Mouse (Mus musculus): ENCODE data around the gene Asic1. TPM values are rescaled to one million over a fixed set of nuclear protein-coding genes. Genes with fewer than 3 reads are reported as not detected.
"Not testable (repeated sequence)": the region's sequence is repeated elsewhere in the genome, so short reads cannot be mapped to it uniquely, and the experiment has no call there.

The Asic1 gene
- polyA plus RNA-seq, 1 experiment from 2014 or later: 66.0 TPM

DNA sequence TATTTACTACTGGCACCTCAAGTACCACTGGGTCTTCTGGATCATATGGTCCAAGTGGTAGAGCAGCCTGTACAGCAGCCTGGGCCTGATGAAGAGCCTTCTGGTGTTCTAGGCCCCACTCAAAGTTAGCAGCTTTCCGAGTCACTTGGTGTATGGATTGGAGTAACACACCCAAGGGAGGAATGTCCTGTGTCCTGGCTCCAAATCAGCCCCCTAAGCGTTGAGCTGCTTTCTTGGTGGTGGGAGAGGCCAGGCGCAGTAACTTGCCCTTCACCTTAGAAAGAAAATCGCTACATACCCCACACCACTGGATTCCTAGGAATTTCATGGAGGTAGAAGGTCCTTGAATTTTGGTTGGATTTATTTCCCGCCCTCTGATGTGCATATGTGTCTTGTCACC, 14.0 kb downstream of the Asic1 start:
- Histone ChIP-seq H3K4me1 (ENCODE audit: control insufficient read depth, insufficient read depth, low read length) (0 out of 2 replicates have a peak, but pooled peaks cover 3% of the 10 kb centered on the region), H3K9ac (replicated peaks; ENCODE audit: low read depth, low read length) (no peak overlapping the region), H3K4me3 (ENCODE audit: low read depth, low read length) (no peak overlapping the region), H3K36me3 (ENCODE audit: control insufficient read depth, insufficient read depth, low read length) (peaks cover 11% of the 10 kb centered on the region; the same call in 1 of the 2 replicates), H3K27me3 (ENCODE audit: control insufficient read depth, insufficient read depth, low read length) (no peaks in the 10 kb centered on the region), H3K4me2 (ENCODE audit: low read depth, low read length) (no peak overlapping the region), H3K9me3 (ENCODE audit: control insufficient read depth, low read length) (no peaks in the 10 kb centered on the region), H3K27ac (ENCODE audit: low read depth, low read length) (no peak overlapping the region)
- 94% methylated on average over 5 of the region's 5 CpGs for WGBS
- ATAC-seq (ENCODE audit: low read depth): no peak

DNA sequence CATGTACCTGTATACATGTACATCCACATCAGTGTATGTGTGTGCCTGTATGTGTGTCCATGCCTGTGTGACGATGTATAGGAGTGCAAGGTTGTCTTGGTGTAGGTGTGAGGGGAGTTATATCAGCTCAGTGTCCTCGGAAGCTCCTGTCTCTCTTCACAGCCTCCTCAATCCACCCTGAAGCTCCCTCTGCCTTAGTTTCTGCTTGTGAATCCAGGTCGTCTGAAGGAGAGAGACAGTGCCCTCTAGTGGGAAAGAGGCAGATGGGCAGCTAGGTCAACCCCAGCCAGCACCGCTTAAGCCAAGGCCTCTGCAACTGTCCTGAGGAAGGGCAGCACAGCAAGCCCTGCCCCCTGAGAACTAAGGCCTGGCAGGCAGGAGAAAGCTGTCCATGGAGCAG, 18.5 kb downstream of the Asic1 start:
- Histone ChIP-seq H3K9ac (replicated peaks; ENCODE audit: low read depth, low read length) (no peak overlapping the region), H3K27ac (ENCODE audit: low read depth, low read length) (no peak overlapping the region), H3K4me1 (ENCODE audit: control insufficient read depth, insufficient read depth, low read length) (peaks cover 5% of the 10 kb centered on the region; the same call in 1 of the 2 replicates), H3K4me3 (ENCODE audit: low read depth, low read length) (no peak overlapping the region), H3K27me3 (ENCODE audit: control insufficient read depth, insufficient read depth, low read length) (no peaks in the 10 kb centered on the region), H3K36me3 (ENCODE audit: control insufficient read depth, insufficient read depth, low read length) (peaks cover 17% of the 10 kb centered on the region; the same call in 1 of the 2 replicates), H3K4me2 (ENCODE audit: low read depth, low read length) (no peak overlapping the region), H3K9me3 (ENCODE audit: control insufficient read depth, low read length) (no peaks in the 10 kb centered on the region)
- WGBS: 5% methylated on average over 4 of the region's 4 CpGs
- ATAC-seq (ENCODE audit: low read depth): 0 out of 2 replicates have a peak, but pooled peaks have one; percentile 41

DNA sequence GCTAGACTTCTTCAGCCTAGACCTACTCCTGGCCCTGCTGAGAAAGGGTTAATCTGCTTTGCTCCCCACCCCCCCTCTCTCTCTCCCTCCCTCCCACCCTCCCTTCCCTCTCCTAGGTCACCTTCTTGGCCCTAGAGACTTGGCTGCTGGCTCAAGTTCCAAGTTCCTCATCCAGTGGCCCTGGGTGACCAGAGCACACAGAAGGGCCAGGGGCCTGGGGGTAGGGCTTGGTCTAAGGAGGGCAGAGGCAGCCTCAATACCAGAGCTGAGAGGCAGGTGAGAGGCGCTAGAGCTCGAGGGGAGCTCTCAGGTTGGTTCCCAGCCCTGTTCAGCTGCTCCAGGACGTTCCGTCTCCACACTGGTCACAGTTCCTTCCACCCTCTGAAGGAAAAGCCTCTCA, 20.8 kb downstream of the Asic1 start:
- H3K9me3 ChIP-seq (ENCODE audit: control insufficient read depth, low read length): no peaks in the 10 kb centered on the region
- peaks cover 5% of the 10 kb centered on the region; the same call in 1 of the 2 replicates for H3K4me1 ChIP-seq (ENCODE audit: control insufficient read depth, insufficient read depth, low read length)
- H3K27me3 ChIP-seq (ENCODE audit: control insufficient read depth, insufficient read depth, low read length): no peaks in the 10 kb centered on the region
- no peak overlapping the region for H3K27ac ChIP-seq (ENCODE audit: low read depth, low read length)
- no peak overlapping the region for H3K4me2 ChIP-seq (ENCODE audit: low read depth, low read length)
- H3K4me3 ChIP-seq (ENCODE audit: low read depth, low read length): no peak overlapping the region
- 38% methylated on average over 4 of the region's 4 CpGs for WGBS
- no peak overlapping the region for H3K9ac ChIP-seq (replicated peaks; ENCODE audit: low read depth, low read length)
- peaks cover 21% of the 10 kb centered on the region for H3K36me3 ChIP-seq (ENCODE audit: control insufficient read depth, insufficient read depth, low read length)
- no peak for ATAC-seq (ENCODE audit: low read depth)

DNA sequence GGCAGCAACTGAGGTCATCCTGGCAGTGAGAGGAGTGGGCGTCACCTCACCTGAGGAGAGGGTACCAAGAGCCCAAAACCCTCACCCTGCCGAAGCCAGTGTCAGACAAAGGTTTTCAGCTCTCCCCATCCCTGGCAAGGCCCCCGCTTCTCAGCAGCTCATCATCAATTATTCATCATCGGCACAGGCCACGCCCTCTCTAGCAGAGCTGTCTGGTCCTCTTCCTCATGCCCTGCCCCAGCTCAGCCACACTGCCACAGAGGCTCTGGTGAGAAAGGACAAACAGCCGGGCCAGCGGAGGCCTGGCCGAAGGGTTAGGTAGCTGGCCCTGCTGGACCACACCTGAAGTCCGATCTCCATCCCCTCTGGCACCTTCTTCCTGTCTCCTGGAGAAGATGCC, 21.8 kb downstream of the Asic1 start:
- WGBS: 47% methylated on average over 9 of the region's 9 CpGs
- Histone ChIP-seq H3K4me2 (ENCODE audit: low read depth, low read length) (no peak overlapping the region), H3K4me3 (ENCODE audit: low read depth, low read length) (no peak overlapping the region), H3K4me1 (ENCODE audit: control insufficient read depth, insufficient read depth, low read length) (peaks cover 5% of the 10 kb centered on the region; the same call in 1 of the 2 replicates), H3K9me3 (ENCODE audit: control insufficient read depth, low read length) (no peaks in the 10 kb centered on the region), H3K27me3 (ENCODE audit: control insufficient read depth, insufficient read depth, low read length) (no peaks in the 10 kb centered on the region), H3K27ac (ENCODE audit: low read depth, low read length) (peak overlapping the region; percentile 12), H3K9ac (replicated peaks; ENCODE audit: low read depth, low read length) (no peak overlapping the region), H3K36me3 (ENCODE audit: control insufficient read depth, insufficient read depth, low read length) (peaks cover 30% of the 10 kb centered on the region)
- 0 out of 2 replicates have a peak, but pooled peaks have one; percentile 44 for ATAC-seq (ENCODE audit: low read depth)

DNA sequence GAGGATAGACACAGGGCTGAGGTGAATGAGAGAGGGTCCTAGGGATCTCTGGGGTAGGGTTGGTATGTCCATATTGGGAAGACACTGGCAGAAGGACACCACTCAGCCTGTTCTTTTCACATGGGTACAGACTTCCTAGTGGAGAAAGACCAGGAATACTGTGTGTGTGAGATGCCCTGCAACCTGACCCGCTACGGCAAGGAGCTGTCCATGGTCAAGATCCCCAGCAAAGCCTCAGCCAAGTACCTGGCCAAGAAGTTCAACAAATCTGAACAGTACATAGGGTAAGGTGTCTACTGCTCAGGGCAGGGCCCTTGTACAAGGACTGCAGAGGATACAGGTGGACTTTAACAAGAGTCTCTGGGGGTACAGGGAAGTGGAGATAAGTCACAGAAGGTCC, 27.1 kb downstream of the Asic1 start:
- no peak overlapping the region for H3K27ac ChIP-seq (ENCODE audit: low read depth, low read length)
- H3K4me1 ChIP-seq (ENCODE audit: control insufficient read depth, insufficient read depth, low read length): no peaks in the 10 kb centered on the region
- no peaks in the 10 kb centered on the region for H3K9me3 ChIP-seq (ENCODE audit: control insufficient read depth, low read length)
- no peak overlapping the region for H3K4me3 ChIP-seq (ENCODE audit: low read depth, low read length)
- WGBS: 26% methylated on average over 2 of the region's 2 CpGs
- no peak overlapping the region for H3K4me2 ChIP-seq (ENCODE audit: low read depth, low read length)
- no peaks in the 10 kb centered on the region for H3K27me3 ChIP-seq (ENCODE audit: control insufficient read depth, insufficient read depth, low read length)
- ATAC-seq (ENCODE audit: low read depth): no peak
- no peak overlapping the region for H3K9ac ChIP-seq (replicated peaks; ENCODE audit: low read depth, low read length)
- peaks cover 41% of the 10 kb centered on the region for H3K36me3 ChIP-seq (ENCODE audit: control insufficient read depth, insufficient read depth, low read length)

DNA sequence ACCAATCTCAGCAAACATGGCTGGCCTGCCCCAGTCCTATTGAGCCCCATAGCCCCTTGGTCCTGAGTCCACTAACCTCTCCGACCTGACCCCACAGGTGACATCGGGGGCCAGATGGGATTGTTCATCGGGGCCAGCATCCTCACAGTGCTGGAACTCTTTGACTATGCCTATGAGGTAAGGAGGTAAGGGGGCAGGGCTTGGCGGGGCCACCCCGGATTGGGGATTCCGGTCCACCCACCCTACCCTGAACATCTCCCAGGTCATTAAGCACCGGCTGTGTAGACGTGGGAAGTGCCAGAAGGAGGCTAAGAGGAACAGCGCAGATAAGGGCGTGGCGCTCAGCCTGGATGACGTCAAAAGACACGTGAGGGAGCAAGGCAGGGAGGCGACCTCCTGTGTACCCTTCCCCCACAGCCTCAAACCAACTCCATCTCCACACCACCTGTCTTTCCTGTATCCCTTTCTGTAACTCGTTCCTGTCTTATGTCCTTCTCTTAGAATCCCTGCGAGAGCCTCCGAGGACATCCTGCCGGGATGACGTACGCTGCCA, 28.4 kb downstream of the Asic1 start:
- WGBS: 34% methylated on average over 20 of the region's 20 CpGs
- Histone ChIP-seq H3K9me3 (ENCODE audit: control insufficient read depth, low read length) (no peaks in the 10 kb centered on the region), H3K4me1 (ENCODE audit: control insufficient read depth, insufficient read depth, low read length) (peaks cover 9% of the 10 kb centered on the region), H3K36me3 (ENCODE audit: control insufficient read depth, insufficient read depth, low read length) (peaks cover 41% of the 10 kb centered on the region), H3K27me3 (ENCODE audit: control insufficient read depth, insufficient read depth, low read length) (no peaks in the 10 kb centered on the region), H3K4me3 (ENCODE audit: low read depth, low read length) (no peak overlapping the region), H3K9ac (replicated peaks; ENCODE audit: low read depth, low read length) (no peak overlapping the region), H3K4me2 (ENCODE audit: low read depth, low read length) (no peak overlapping the region), H3K27ac (ENCODE audit: low read depth, low read length) (no peak overlapping the region)
- ATAC-seq (ENCODE audit: low read depth): no peak

DNA sequence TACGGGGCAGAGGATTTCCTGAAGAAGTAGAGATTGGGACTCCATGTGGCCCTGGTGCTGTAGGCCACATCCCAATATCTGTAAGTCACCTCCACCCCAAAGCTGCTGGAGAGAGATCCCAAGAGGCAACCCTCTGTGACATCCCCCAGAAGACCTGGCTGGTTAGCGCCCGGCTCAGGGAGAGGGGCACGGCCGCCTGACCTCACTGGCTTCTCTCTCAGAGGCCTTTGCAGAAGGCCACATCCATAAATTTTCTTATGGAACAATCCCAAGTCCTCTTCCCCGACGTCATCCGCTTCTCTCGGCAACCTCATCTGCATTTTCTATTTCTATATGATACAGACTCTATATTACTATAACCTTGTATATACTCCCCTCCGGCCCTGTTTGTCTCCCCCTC, 29.5 kb downstream of the Asic1 start:
- Histone ChIP-seq H3K27me3 (ENCODE audit: control insufficient read depth, insufficient read depth, low read length) (no peaks in the 10 kb centered on the region), H3K9me3 (ENCODE audit: control insufficient read depth, low read length) (no peaks in the 10 kb centered on the region), H3K9ac (replicated peaks; ENCODE audit: low read depth, low read length) (no peak overlapping the region), H3K4me3 (ENCODE audit: low read depth, low read length) (no peak overlapping the region), H3K27ac (ENCODE audit: low read depth, low read length) (no peak overlapping the region), H3K4me1 (ENCODE audit: control insufficient read depth, insufficient read depth, low read length) (peaks cover 20% of the 10 kb centered on the region), H3K36me3 (ENCODE audit: control insufficient read depth, insufficient read depth, low read length) (peaks cover 46% of the 10 kb centered on the region), H3K4me2 (ENCODE audit: low read depth, low read length) (no peak overlapping the region)
- no peak for ATAC-seq (ENCODE audit: low read depth)
- 62% methylated on average over 10 of the region's 10 CpGs for WGBS

DNA sequence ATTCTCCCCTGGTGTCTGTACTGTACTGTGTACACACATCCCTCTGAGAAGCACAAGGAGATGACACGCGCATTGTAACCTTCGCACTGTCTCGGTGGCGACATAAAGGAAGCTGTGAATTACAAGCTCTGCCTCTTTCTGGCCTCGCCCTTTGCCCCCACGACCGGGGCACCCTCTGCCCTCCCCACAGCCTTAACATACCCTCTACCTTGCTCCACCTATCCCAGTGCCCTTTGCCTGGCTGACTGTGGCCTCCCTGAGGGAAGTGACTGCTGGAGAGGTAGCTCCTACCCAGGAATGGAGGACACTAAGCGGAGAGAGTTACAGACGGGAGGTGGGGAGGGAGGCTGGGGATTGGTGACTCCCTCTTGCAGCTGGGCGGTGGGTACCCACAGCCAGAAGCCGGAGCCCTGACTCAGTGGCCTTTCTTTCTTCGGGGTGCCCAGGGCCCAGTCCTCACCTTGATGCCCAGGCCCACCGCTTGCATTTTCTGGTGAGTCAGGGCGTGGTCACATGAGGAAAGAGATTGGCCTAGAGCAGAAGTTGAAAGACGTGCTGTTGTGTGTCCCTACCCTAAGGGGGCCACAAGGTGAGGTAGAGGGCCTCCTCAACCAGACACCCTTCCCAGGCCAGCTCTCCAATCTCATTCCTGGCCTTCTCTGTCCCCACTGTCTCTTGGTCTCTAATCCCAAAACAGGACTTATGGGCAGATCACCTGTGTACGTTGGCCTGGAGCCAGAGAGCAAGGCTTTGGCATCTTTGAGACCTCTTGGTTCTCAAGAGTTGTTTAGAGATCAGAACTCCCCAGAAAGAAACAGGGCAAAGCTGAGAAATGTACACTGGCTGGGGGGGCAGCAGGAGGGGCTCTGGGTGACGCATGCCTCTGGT, 30.3 kb downstream of the Asic1 start:
- Histone ChIP-seq H3K4me3 (ENCODE audit: low read depth, low read length) (no peak overlapping the region), H3K4me2 (ENCODE audit: low read depth, low read length) (no peak overlapping the region), H3K9ac (replicated peaks; ENCODE audit: low read depth, low read length) (no peak overlapping the region), H3K27me3 (ENCODE audit: control insufficient read depth, insufficient read depth, low read length) (no peaks in the 10 kb centered on the region), H3K4me1 (ENCODE audit: control insufficient read depth, insufficient read depth, low read length) (peaks cover 24% of the 10 kb centered on the region), H3K36me3 (ENCODE audit: control insufficient read depth, insufficient read depth, low read length) (peaks cover 42% of the 10 kb centered on the region), H3K9me3 (ENCODE audit: control insufficient read depth, low read length) (no peaks in the 10 kb centered on the region), H3K27ac (ENCODE audit: low read depth, low read length) (no peak overlapping the region)
- 85% methylated on average over 18 of the region's 18 CpGs for WGBS
- ATAC-seq (ENCODE audit: low read depth): no peak

DNA sequence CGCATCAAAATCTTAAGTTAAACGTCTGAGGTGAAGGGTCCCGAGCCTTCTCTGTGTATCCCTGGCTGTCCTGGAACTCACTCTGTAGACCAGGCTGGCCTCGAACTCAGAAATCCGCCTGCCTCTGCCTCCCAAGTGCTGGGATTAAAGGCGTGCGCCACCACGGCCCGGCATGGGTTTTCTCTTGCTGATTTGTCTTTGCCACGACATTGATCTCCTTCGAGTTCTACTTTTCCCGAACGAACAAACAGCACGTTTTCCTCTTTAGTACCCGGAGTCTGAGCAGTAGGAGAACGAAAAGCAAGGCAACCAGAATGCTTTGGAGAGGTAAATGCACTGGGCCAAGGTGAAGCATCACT, 31.5 kb downstream of the Asic1 start:
- 48% methylated on average over 16 of the region's 16 CpGs for WGBS
- ATAC-seq (ENCODE audit: low read depth): 0 out of 2 replicates have a peak, but pooled peaks have one; percentile 1
- Histone ChIP-seq H3K36me3 (ENCODE audit: control insufficient read depth, insufficient read depth, low read length) (peaks cover 40% of the 10 kb centered on the region), H3K4me1 (ENCODE audit: control insufficient read depth, insufficient read depth, low read length) (peaks cover 24% of the 10 kb centered on the region), H3K4me2 (ENCODE audit: low read depth, low read length) (peak overlapping the region; percentile 31; the same call in 1 of the 2 replicates), H3K9ac (replicated peaks; ENCODE audit: low read depth, low read length) (peak overlapping the region; percentile 98), H3K27ac (ENCODE audit: low read depth, low read length) (peak overlapping the region; percentile 99), H3K4me3 (ENCODE audit: low read depth, low read length) (peak overlapping the region; percentile 78)
- not testable (repeated sequence) for H3K27me3 ChIP-seq (ENCODE audit: control insufficient read depth, insufficient read depth, low read length); H3K9me3 ChIP-seq (ENCODE audit: control insufficient read depth, low read length)
